Mouse (Mus musculus) adipocyte (in vitro differentiated cells): ENCODE measurements around the gene Xlr3c.
"Not testable (repeated sequence)": the region's sequence is repeated elsewhere in the genome, so short reads cannot be mapped to it uniquely, and the experiment has no call there.

ENCODE experiments used
- DNase-seq: peaks from one replicate; pipeline ENCODE4 v3.0.0-alpha.2; 2016; ENCODE audit warnings: low spot score

Gene Xlr3c

GRCm38 (mm10) chrX:73265270-73265669 is at the start of gene Xlr3c:
Xlr3c (minus strand) TSS chrX:73265390.
- DNase-seq = not testable (repeated sequence)

- peak; percentile 63 for DNase-seq
These were observed 47.3 kb upstream of the Xlr3c start for GRCm38 (mm10) chrX:73312522-73312921.

GRCm38 (mm10) chrX:73295745-73296144 is 30.6 kb upstream of the Xlr3c start:
- DNase-seq = not testable (repeated sequence)

- DNase-seq = not testable (repeated sequence)
These were observed 27.7 kb upstream of the Xlr3c start, which contains the start of the genes Xlr5a and Xlr5c for GRCm38 (mm10) chrX:73292876-73293275. Xlr5a (minus strand) TSS chrX:73292976. Xlr5c (minus strand) TSS chrX:73292976.

GRCm38 (mm10) chrX:73262428-73262827 is 2.8 kb downstream of the Xlr3c start:
- not testable (repeated sequence) for DNase-seq

GRCm38 (mm10) chrX:73242821-73243325 is 22.3 kb downstream of the Xlr3c start, which contains the start of gene Xlr4c:
Xlr4c (minus strand) TSS chrX:73243130.
- not testable (repeated sequence) for DNase-seq

GRCm38 (mm10) chrX:73229288-73229687 is 35.9 kb downstream of the Xlr3c start:
- DNase-seq = no peak

GRCm38 (mm10) chrX:73228606-73229214 is 36.5 kb downstream of the Xlr3c start:
- DNase-seq = peak; percentile 60

- peak; percentile 84 for DNase-seq
These were observed 37.1 kb downstream of the Xlr3c start, which contains the start of gene F8a for GRCm38 (mm10) chrX:73227914-73228605. F8a (plus strand) TSS chrX:73228291.

- no peak for DNase-seq
These were observed 39.8 kb downstream of the Xlr3c start for GRCm38 (mm10) chrX:73225365-73225764.

GRCm38 (mm10) chrX:73213819-73214564 is 51.2 kb downstream of the Xlr3c start, which contains the start of gene Xlr4b:
Xlr4b (plus strand) TSS chrX:73214333.
- DNase-seq = not testable (repeated sequence)
